Mouse (Mus musculus) embryonic facial prominence, embryonic 15.5 days (tissue): Measurements from ENCODE around the gene Shroom3. TPM values are rescaled to one million over a fixed set of nuclear protein-coding genes. Genes with fewer than 3 reads are reported as not detected.

Source experiments
- ATAC-seq: fragments of 200-750 bp; cut with Nextera tagmentation; 2 replicates; pipeline ENCODE4 v1.8.0; 2017; ENCODE audit warnings: low read depth, moderate TSS enrichment; ENCODE audit not compliant: insufficient number of reproducible peaks, low FRiP score, low TSS enrichment
- H3K27ac ChIP-seq: fragments of 300-500 bp; sonication (generic); replicated peaks from 2 replicates; pipeline ENCODE4 v1.5.1; 2015; ENCODE audit warnings: mild to moderate bottlenecking, inconsistent platforms
- H3K27me3 ChIP-seq: fragments of 300-500 bp; sonication (generic); 2 replicates; pipeline ENCODE4 v1.6.1; 2015; ENCODE audit warnings: inconsistent platforms
- H3K36me3 ChIP-seq: fragments of 300-500 bp; sonication (generic); 2 replicates; pipeline ENCODE4 v1.6.1; 2015; ENCODE audit warnings: mild to moderate bottlenecking, inconsistent platforms
- H3K4me1 ChIP-seq: fragments of 300-500 bp; sonication (generic); 2 replicates; pipeline ENCODE4 v1.6.1; 2015; ENCODE audit warnings: inconsistent platforms
- H3K4me2 ChIP-seq: fragments of 300-500 bp; sonication (generic); replicated peaks from 2 replicates; pipeline ENCODE4 v1.6.1; 2015; ENCODE audit warnings: mild to moderate bottlenecking, inconsistent platforms
- H3K4me3 ChIP-seq: fragments of 300-500 bp; sonication (generic); replicated peaks from 2 replicates; pipeline ENCODE4 v1.5.1; 2015; ENCODE audit warnings: mild to moderate bottlenecking, inconsistent platforms
- H3K9ac ChIP-seq: fragments of 300-500 bp; sonication (generic); 2 replicates; pipeline ENCODE4 v1.6.1; 2015; ENCODE audit warnings: inconsistent platforms
- H3K9me3 ChIP-seq: fragments of 300-500 bp; sonication (generic); replicated peaks from 2 replicates; pipeline ENCODE4 v1.6.1; 2016; ENCODE audit warnings: inconsistent platforms
- WGBS: fragments of 180-500 bp; shearing (Covaris S2); methylation state at CpG from one replicate; pipeline ENCODE4 v1.1.7; 2015; 5-methylcytosine and 5-hydroxymethylcytosine counted together
- polyA plus RNA-seq: library from polyadenylated mRNA; unstranded; fragments of >200 nt; fragmentation: Nextera tagmentation; extraction: Ambion mirVana; gene quantifications from 2 replicates; pipeline ENCODE4 v1.2.1, GENCODE M21; 2015

Gene Shroom3
- polyA plus RNA-seq, 1 experiment from 2014 or later = 3.9 TPM

GRCm38 (mm10) chr5:92698837-92699529 lies 15.7 kb downstream of the Shroom3 start:
- no peaks in the 10 kb centered on the region for H3K36me3 ChIP-seq
- no peak overlapping the region for H3K9ac ChIP-seq
- H3K9me3 ChIP-seq = no peaks in the 10 kb centered on the region
- peak overlapping the region; percentile 45 for H3K4me2 ChIP-seq
- ATAC-seq = peak; percentile 51; the same call in 1 of the 2 replicates
- no peaks in the 10 kb centered on the region for H3K27me3 ChIP-seq
- 8% methylated on average over 17 of the region's 17 CpGs for WGBS
- H3K4me1 ChIP-seq = peaks cover 9% of the 10 kb centered on the region; the same call in 1 of the 2 replicates
- peak overlapping the region; percentile 21; the same call in 1 of the 2 replicates for H3K4me3 ChIP-seq
- no peak overlapping the region for H3K27ac ChIP-seq

GRCm38 (mm10) chr5:92701750-92702149 lies 18.5 kb downstream of the Shroom3 start:
- 47% methylated on average over 11 of the region's 11 CpGs for whole genome bisulfite sequencing
- ATAC-seq = no peak

GRCm38 (mm10) chr5:92703671-92704070 lies 20.4 kb downstream of the Shroom3 start:
- Histone ChIP-seq H3K27me3 (no peaks in the 10 kb centered on the region), H3K9me3 (no peaks in the 10 kb centered on the region), H3K9ac (no peak overlapping the region), H3K4me2 (no peak overlapping the region), H3K4me3 (no peak overlapping the region), H3K4me1 (peaks cover 2% of the 10 kb centered on the region; the same call in 1 of the 2 replicates), H3K36me3 (no peaks in the 10 kb centered on the region), H3K27ac (no peak overlapping the region)
- ATAC-seq = no peak
- 89% methylated on average over 8 of the region's 8 CpGs for WGBS

More at GRCm38 (mm10) chr5:92701750-92702149, 18.5 kb downstream of the Shroom3 start:
- Histone ChIP-seq H3K4me1 (peaks cover 9% of the 10 kb centered on the region; the same call in 1 of the 2 replicates), H3K9me3 (no peaks in the 10 kb centered on the region), H3K36me3 (no peaks in the 10 kb centered on the region), H3K4me3 (no peak overlapping the region), H3K27ac (no peak overlapping the region), H3K27me3 (no peaks in the 10 kb centered on the region), H3K4me2 (no peak overlapping the region), H3K9ac (no peak overlapping the region)

GRCm38 (mm10) chr5:92707921-92708491 lies 24.8 kb downstream of the Shroom3 start:
- H3K4me1 ChIP-seq = no peaks in the 10 kb centered on the region
- no peak overlapping the region for H3K4me3 ChIP-seq
- 56% methylated on average over 7 of the region's 7 CpGs for WGBS
- H3K9me3 ChIP-seq = no peaks in the 10 kb centered on the region
- no peak overlapping the region for H3K4me2 ChIP-seq
- ATAC-seq = no peak
- no peaks in the 10 kb centered on the region for H3K36me3 ChIP-seq
- no peak overlapping the region for H3K9ac ChIP-seq
- no peaks in the 10 kb centered on the region for H3K27me3 ChIP-seq
- H3K27ac ChIP-seq = no peak overlapping the region

- H3K4me3 ChIP-seq = no peak overlapping the region
- no peak for ATAC-seq
- H3K9ac ChIP-seq = no peak overlapping the region
- H3K9me3 ChIP-seq = no peaks in the 10 kb centered on the region
- no peaks in the 10 kb centered on the region for H3K36me3 ChIP-seq
- no peaks in the 10 kb centered on the region for H3K27me3 ChIP-seq
- no peak overlapping the region for H3K4me2 ChIP-seq
- WGBS = 54% methylated on average over 8 of the region's 8 CpGs
- H3K4me1 ChIP-seq = no peaks in the 10 kb centered on the region
- no peak overlapping the region for H3K27ac ChIP-seq
Measured at GRCm38 (mm10) chr5:92710779-92711178, 27.5 kb downstream of the Shroom3 start.

GRCm38 (mm10) chr5:92711666-92712290 lies 28.5 kb downstream of the Shroom3 start:
- H3K4me3 ChIP-seq = no peak overlapping the region
- no peak overlapping the region for H3K9ac ChIP-seq
- no peaks in the 10 kb centered on the region for H3K36me3 ChIP-seq
- H3K27ac ChIP-seq = no peak overlapping the region
- WGBS = 64% methylated on average over 5 of the region's 5 CpGs
- H3K4me1 ChIP-seq = no peaks in the 10 kb centered on the region
- no peak for ATAC-seq
- no peaks in the 10 kb centered on the region for H3K9me3 ChIP-seq
- H3K27me3 ChIP-seq = no peaks in the 10 kb centered on the region
- H3K4me2 ChIP-seq = no peak overlapping the region

- Histone ChIP-seq H3K36me3 (no peaks in the 10 kb centered on the region), H3K4me2 (no peak overlapping the region), H3K4me3 (no peak overlapping the region), H3K27ac (no peak overlapping the region), H3K4me1 (no peaks in the 10 kb centered on the region), H3K9ac (no peak overlapping the region), H3K27me3 (no peaks in the 10 kb centered on the region), H3K9me3 (no peaks in the 10 kb centered on the region)
- WGBS = 68% methylated on average over 5 of the region's 5 CpGs
- ATAC-seq = no peak
Measured at GRCm38 (mm10) chr5:92712621-92713395, 29.6 kb downstream of the Shroom3 start.

- no peak for ATAC-seq
- H3K9ac ChIP-seq = no peak overlapping the region
- no peaks in the 10 kb centered on the region for H3K27me3 ChIP-seq
- no peak overlapping the region for H3K4me2 ChIP-seq
- no peaks in the 10 kb centered on the region for H3K4me1 ChIP-seq
- no peaks in the 10 kb centered on the region for H3K36me3 ChIP-seq
- no peak overlapping the region for H3K4me3 ChIP-seq
- 93% methylated on average over 2 of the region's 2 CpGs for WGBS
- H3K9me3 ChIP-seq = no peaks in the 10 kb centered on the region
- no peak overlapping the region for H3K27ac ChIP-seq
Measured at GRCm38 (mm10) chr5:92714886-92715285, 31.7 kb downstream of the Shroom3 start.

- Histone ChIP-seq H3K9me3 (no peaks in the 10 kb centered on the region), H3K4me3 (no peak overlapping the region), H3K36me3 (no peaks in the 10 kb centered on the region), H3K4me2 (no peak overlapping the region), H3K9ac (no peak overlapping the region), H3K27me3 (no peaks in the 10 kb centered on the region), H3K27ac (no peak overlapping the region), H3K4me1 (no peaks in the 10 kb centered on the region)
- ATAC-seq = no peak
- 71% methylated on average over 11 of the region's 11 CpGs for WGBS
Measured at GRCm38 (mm10) chr5:92715319-92715718, 32.1 kb downstream of the Shroom3 start.

- Histone ChIP-seq H3K27me3 (no peaks in the 10 kb centered on the region), H3K9me3 (no peaks in the 10 kb centered on the region), H3K36me3 (no peaks in the 10 kb centered on the region), H3K4me1 (no peaks in the 10 kb centered on the region), H3K27ac (no peak overlapping the region), H3K4me3 (no peak overlapping the region), H3K4me2 (no peak overlapping the region), H3K9ac (no peak overlapping the region)
- 66% methylated on average over 2 of the region's 2 CpGs for WGBS
- no peak for ATAC-seq
Measured at GRCm38 (mm10) chr5:92715890-92716289, 32.7 kb downstream of the Shroom3 start.
